8 mouse cellular contexts compared by ENCODE assay signal in genomic region chr19:29521637-29522435, GRCm38 (mm10). TPM values are rescaled to one million over a fixed set of nuclear protein-coding genes. Genes with fewer than 3 reads are reported as not detected.
DNase-seq lines count a peak whose midpoint lies in the region; ATAC-seq lines count a peak whose summit lies in the region.

Gene Ric1 (plus strand): TSS chr19:29522282.

- no peaks in the 10 kb centered on the region for H3K36me3 ChIP-seq in hindbrain, embryonic 13.5 days

- under 1% methylated on average over 64 of the region's 80 CpGs for WGBS in hindbrain, embryonic 13.5 days

- H3K4me3 ChIP-seq in hindbrain, embryonic 13.5 days = peak within 1 kb of the TSS; percentile 86

- H3K27ac ChIP-seq in hindbrain, embryonic 13.5 days = peak within 1 kb of the TSS; percentile 93

- DNase-seq in R1 (ENCODE audit: low read depth, low spot score) = peak; percentile 83
- peak; percentile 92 to 94 for DNase-seq in cerebellum, postnatal 14 days
- DNase-seq in frontal cortex, postnatal 25 days (ENCODE audit: low spot score in 2 of 2) = peak; percentile 68 to 74
- DNase-seq in layer of hippocampus, postnatal 25 days (ENCODE audit: extremely low spot score in 1 of 2, low spot score in 1 of 2) = peak; percentile 76 to 86
- peak; percentile 89 for DNase-seq in lung, postnatal 14 days
- peak; percentile 91 for DNase-seq in ovary, postnatal 36 days (ENCODE audit: low spot score)
- peak; percentile 90 for DNase-seq in thymus, postnatal 14 days

- H3K9me3 ChIP-seq in hindbrain, embryonic 13.5 days = no peaks in the 10 kb centered on the region

- H3K27me3 ChIP-seq in hindbrain, embryonic 13.5 days = no peaks in the 10 kb centered on the region

- H3K9ac ChIP-seq in hindbrain, embryonic 13.5 days = peak within 1 kb of the TSS; percentile 90

- peak; percentile 97 for ATAC-seq in hindbrain, embryonic 13.5 days (ENCODE audit: low FRiP score)

- peaks cover 20% of the 10 kb centered on the region for H3K4me1 ChIP-seq in hindbrain, embryonic 13.5 days (replicated peaks)

- H3K4me2 ChIP-seq in hindbrain, embryonic 13.5 days = peak within 1 kb of the TSS; percentile 84

RNA-seq across cellular contexts. Expression of gene Ric1, which starts in this region (rescaled TPM):
- polyA plus RNA-seq in hindbrain, embryonic 13.5 days (2015; fragmentation: Nextera tagmentation; extraction: Ambion mirVana) = 14.6 and 14.9 TPM in 2 replicates
- 10 to 100 TPM; 40.9 to 47.7 TPM for total RNA-seq in layer of hippocampus, postnatal 25 days (2021)

Comparison
In these comparisons a context has a peak if more than half of its experiments do, and no peak if none do; other contexts are left out.
1. Peak in every context shown above with its lines: DNase-seq, ATAC-seq, H3K4me3 ChIP-seq and H3K27ac ChIP-seq.